Mouse (Mus musculus) layer of hippocampus, postnatal 14 days (tissue): ENCODE data around the gene Paxbp1. TPM values are rescaled to one million over a fixed set of nuclear protein-coding genes. Genes with fewer than 3 reads are reported as not detected.

Experiments used
- DNase-seq, 2 experiments: peaks; one replicate each; pipeline ENCODE4 v3.0.0; 2021 to 2022; ENCODE audit warnings: low spot score in 2 of 2, mixed read lengths in 1 of 2
- total RNA-seq, 2 experiments: library from RNA; stranded (reverse); gene quantifications; 2 replicates each; pipeline ENCODE4 v1.2.3; 2021

The Paxbp1 gene
- total RNA-seq, 2 experiments from 2014 or later: 64.1 to 70.3 TPM

GRCm38 (mm10) chr16:91056043-91056821 lies 11.9 kb upstream of the Paxbp1 start:
- peak in 1 of 2 experiments; percentile 29 for DNase-seq

GRCm38 (mm10) chr16:91055150-91055549 lies 10.8 kb upstream of the Paxbp1 start:
- DNase-seq: no peak

GRCm38 (mm10) chr16:91053599-91053998 lies 9.3 kb upstream of the Paxbp1 start:
- no peak for DNase-seq

- peak; percentile 15 to 29 for DNase-seq
Observed at GRCm38 (mm10) chr16:91045511-91045910, 1.2 kb upstream of the Paxbp1 start.

- DNase-seq: peak; percentile 40 to 60
Observed at GRCm38 (mm10) chr16:91043461-91044248, 688 bp downstream of the Paxbp1 start.

- DNase-seq: no peak
Observed at GRCm38 (mm10) chr16:91042640-91043039, 1.7 kb downstream of the Paxbp1 start.

GRCm38 (mm10) chr16:91035866-91036265 lies 8.5 kb downstream of the Paxbp1 start:
- DNase-seq: no peak

GRCm38 (mm10) chr16:91030751-91031150 lies 13.6 kb downstream of the Paxbp1 start:
- DNase-seq: no peak

GRCm38 (mm10) chr16:91029901-91030300 lies 14.4 kb downstream of the Paxbp1 start:
- no peak for DNase-seq

- no peak for DNase-seq
Observed at GRCm38 (mm10) chr16:91029161-91029743, 15.1 kb downstream of the Paxbp1 start.

- DNase-seq: no peak
Observed at GRCm38 (mm10) chr16:91026290-91026689, 18.1 kb downstream of the Paxbp1 start.

GRCm38 (mm10) chr16:91023384-91023783 lies 21.0 kb downstream of the Paxbp1 start:
- DNase-seq: no peak

GRCm38 (mm10) chr16:91020842-91021483 lies 23.4 kb downstream of the Paxbp1 start:
- DNase-seq: no peak

GRCm38 (mm10) chr16:91019476-91019875 lies 24.9 kb downstream of the Paxbp1 start:
- DNase-seq: no peak

- DNase-seq: no peak
Observed at GRCm38 (mm10) chr16:91015761-91016160, 28.6 kb downstream of the Paxbp1 start.

GRCm38 (mm10) chr16:91011847-91012246 lies 32.5 kb downstream of the Paxbp1 start:
- no peak for DNase-seq

- DNase-seq: peak; percentile 93 to 95
Observed at GRCm38 (mm10) chr16:91011021-91011683, 33.2 kb downstream of the Paxbp1 start, which contains the start of gene Synj1. TSS of gene Synj1 (minus strand) at chr16:91011308.

- DNase-seq: peak in 1 of 2 experiments; percentile 68
Observed at GRCm38 (mm10) chr16:91010581-91011020, 33.7 kb downstream of the Paxbp1 start.

- DNase-seq: peak in 1 of 2 experiments; percentile 19
Observed at GRCm38 (mm10) chr16:91009942-91010529, 34.3 kb downstream of the Paxbp1 start.

GRCm38 (mm10) chr16:91004915-91005538 lies 39.3 kb downstream of the Paxbp1 start:
- no peak for DNase-seq
